Mouse (Mus musculus): ENCODE results near the gene Tmem138. TPM values are rescaled to one million over a fixed set of nuclear protein-coding genes. Genes with fewer than 3 reads are reported as not detected.

Tmem138 gene
- 33.9 and 37.5 TPM in 2 replicates for polyA plus RNA-seq (2015; fragmentation: Nextera tagmentation; extraction: Ambion mirVana)

GRCm38 (mm10) chr19:10576690-10577561, at the start of gene Tmem138, which contains the start of gene Cyb561a3:
Gene Tmem138 (minus strand): TSS chr19:10577362.
Gene Cyb561a3 (plus strand): TSS chr19:10577172.
- Histone ChIP-seq H3K36me3 (ENCODE audit: control insufficient read depth, insufficient read depth) (no peaks in the 10 kb centered on the region), H3K4me3 (replicated peaks; ENCODE audit: low read length) (peak within 1 kb of the TSS; percentile 81), H3K4me2 (ENCODE audit: low read length) (peak within 1 kb of the TSS; percentile 75), H3K4me1 (replicated peaks; ENCODE audit: control insufficient read depth, insufficient read depth, low read length) (peaks cover 20% of the 10 kb centered on the region), H3K9me3 (ENCODE audit: control insufficient read depth, low read length) (no peaks in the 10 kb centered on the region), H3K9ac (replicated peaks; ENCODE audit: low read depth, low read length) (peak within 1 kb of the TSS; percentile 84), H3K27ac (ENCODE audit: low read length) (peak within 1 kb of the TSS; percentile 95), H3K27me3 (replicated peaks; ENCODE audit: control insufficient read depth, insufficient read depth, low read length) (no peaks in the 10 kb centered on the region)
- ATAC-seq = peak; percentile 97
- under 1% methylated on average over 44 of the region's 44 CpGs for WGBS

- H3K4me2 ChIP-seq (ENCODE audit: low read length) = no peak overlapping the region
- WGBS = 89% methylated on average over 5 of the region's 5 CpGs
- no peak overlapping the region for H3K9ac ChIP-seq (replicated peaks; ENCODE audit: low read depth, low read length)
- H3K4me1 ChIP-seq (replicated peaks; ENCODE audit: control insufficient read depth, insufficient read depth, low read length) = peaks cover 20% of the 10 kb centered on the region
- peaks cover 35% of the 10 kb centered on the region for H3K36me3 ChIP-seq (ENCODE audit: control insufficient read depth, insufficient read depth)
- no peak for ATAC-seq
- no peak overlapping the region for H3K4me3 ChIP-seq (replicated peaks; ENCODE audit: low read length)
- no peak overlapping the region for H3K27ac ChIP-seq (ENCODE audit: low read length)
- H3K27me3 ChIP-seq (replicated peaks; ENCODE audit: control insufficient read depth, insufficient read depth, low read length) = no peaks in the 10 kb centered on the region
- H3K9me3 ChIP-seq (ENCODE audit: control insufficient read depth, low read length) = no peaks in the 10 kb centered on the region
Measured at GRCm38 (mm10) chr19:10608573-10609240, 31.5 kb upstream of the Tmem138 start.

- no peak for ATAC-seq
Measured at GRCm38 (mm10) chr19:10605901-10606622, 28.9 kb upstream of the Tmem138 start.

GRCm38 (mm10) chr19:10605293-10605900, 28.2 kb upstream of the Tmem138 start, which contains the start of the genes Ddb1 and Tkfc:
Gene Ddb1 (plus strand): TSS chr19:10605327.
Gene Tkfc (minus strand): TSS chr19:10605654.
- under 1% methylated on average over 49 of the region's 49 CpGs for WGBS

More at GRCm38 (mm10) chr19:10605901-10606622, 28.9 kb upstream of the Tmem138 start:
- Histone ChIP-seq H3K27me3 (replicated peaks; ENCODE audit: control insufficient read depth, insufficient read depth, low read length) (no peaks in the 10 kb centered on the region), H3K4me3 (replicated peaks; ENCODE audit: low read length) (peak overlapping the region; percentile 96), H3K36me3 (ENCODE audit: control insufficient read depth, insufficient read depth) (peaks cover 21% of the 10 kb centered on the region), H3K4me2 (ENCODE audit: low read length) (peak overlapping the region; percentile 84), H3K9me3 (ENCODE audit: control insufficient read depth, low read length) (no peaks in the 10 kb centered on the region), H3K27ac (ENCODE audit: low read length) (peak overlapping the region; percentile 90), H3K4me1 (replicated peaks; ENCODE audit: control insufficient read depth, insufficient read depth, low read length) (peaks cover 32% of the 10 kb centered on the region), H3K9ac (replicated peaks; ENCODE audit: low read depth, low read length) (peak overlapping the region; percentile 94)
- 8% methylated on average over 20 of the region's 20 CpGs for WGBS

GRCm38 (mm10) chr19:10604534-10604933, 27.4 kb upstream of the Tmem138 start:
- Histone ChIP-seq H3K9ac (replicated peaks; ENCODE audit: low read depth, low read length) (peak overlapping the region; percentile 73), H3K9me3 (ENCODE audit: control insufficient read depth, low read length) (no peaks in the 10 kb centered on the region), H3K27ac (ENCODE audit: low read length) (peak overlapping the region; percentile 90), H3K4me1 (replicated peaks; ENCODE audit: control insufficient read depth, insufficient read depth, low read length) (peaks cover 32% of the 10 kb centered on the region), H3K36me3 (ENCODE audit: control insufficient read depth, insufficient read depth) (peaks cover 11% of the 10 kb centered on the region), H3K4me3 (replicated peaks; ENCODE audit: low read length) (peak overlapping the region; percentile 96), H3K27me3 (replicated peaks; ENCODE audit: control insufficient read depth, insufficient read depth, low read length) (no peaks in the 10 kb centered on the region), H3K4me2 (ENCODE audit: low read length) (peak overlapping the region; percentile 56)
- WGBS = 62% methylated on average over 3 of the region's 3 CpGs
- ATAC-seq = no peak

More at GRCm38 (mm10) chr19:10605293-10605900, 28.2 kb upstream of the Tmem138 start, which contains the start of the genes Ddb1 and Tkfc:
- H3K36me3 ChIP-seq (ENCODE audit: control insufficient read depth, insufficient read depth) = peaks cover 14% of the 10 kb centered on the region
- peak within 1 kb of the TSS; percentile 90 for H3K27ac ChIP-seq (ENCODE audit: low read length)
- H3K9me3 ChIP-seq (ENCODE audit: control insufficient read depth, low read length) = no peaks in the 10 kb centered on the region
- peaks cover 32% of the 10 kb centered on the region for H3K4me1 ChIP-seq (replicated peaks; ENCODE audit: control insufficient read depth, insufficient read depth, low read length)
- H3K9ac ChIP-seq (replicated peaks; ENCODE audit: low read depth, low read length) = peak within 1 kb of the TSS; percentile 94
- ATAC-seq = peak; percentile 95
- no peaks in the 10 kb centered on the region for H3K27me3 ChIP-seq (replicated peaks; ENCODE audit: control insufficient read depth, insufficient read depth, low read length)
- H3K4me3 ChIP-seq (replicated peaks; ENCODE audit: low read length) = peak within 1 kb of the TSS; percentile 96
- H3K4me2 ChIP-seq (ENCODE audit: low read length) = peak within 1 kb of the TSS; percentile 84

GRCm38 (mm10) chr19:10603660-10604523, 26.7 kb upstream of the Tmem138 start:
- H3K4me3 ChIP-seq (replicated peaks; ENCODE audit: low read length) = no peak overlapping the region
- H3K9me3 ChIP-seq (ENCODE audit: control insufficient read depth, low read length) = no peaks in the 10 kb centered on the region
- H3K4me1 ChIP-seq (replicated peaks; ENCODE audit: control insufficient read depth, insufficient read depth, low read length) = peaks cover 32% of the 10 kb centered on the region
- no peak overlapping the region; the same call in 1 of the 2 replicates for H3K27ac ChIP-seq (ENCODE audit: low read length)
- WGBS = 86% methylated on average over 18 of the region's 18 CpGs
- no peak overlapping the region for H3K4me2 ChIP-seq (ENCODE audit: low read length)
- no peaks in the 10 kb centered on the region for H3K27me3 ChIP-seq (replicated peaks; ENCODE audit: control insufficient read depth, insufficient read depth, low read length)
- H3K9ac ChIP-seq (replicated peaks; ENCODE audit: low read depth, low read length) = no peak overlapping the region
- peaks cover 6% of the 10 kb centered on the region for H3K36me3 ChIP-seq (ENCODE audit: control insufficient read depth, insufficient read depth)
- ATAC-seq = no peak

- ATAC-seq = peak; percentile 71
Measured at GRCm38 (mm10) chr19:10602787-10603186, 25.6 kb upstream of the Tmem138 start.

GRCm38 (mm10) chr19:10602247-10602769, 25.1 kb upstream of the Tmem138 start:
- Histone ChIP-seq H3K9me3 (ENCODE audit: control insufficient read depth, low read length) (no peaks in the 10 kb centered on the region), H3K4me3 (replicated peaks; ENCODE audit: low read length) (peak overlapping the region; percentile 35), H3K27me3 (replicated peaks; ENCODE audit: control insufficient read depth, insufficient read depth, low read length) (no peaks in the 10 kb centered on the region), H3K4me2 (ENCODE audit: low read length) (peak overlapping the region; percentile 51), H3K9ac (replicated peaks; ENCODE audit: low read depth, low read length) (peak overlapping the region; percentile 60), H3K4me1 (replicated peaks; ENCODE audit: control insufficient read depth, insufficient read depth, low read length) (peaks cover 32% of the 10 kb centered on the region), H3K36me3 (ENCODE audit: control insufficient read depth, insufficient read depth) (no peaks in the 10 kb centered on the region), H3K27ac (ENCODE audit: low read length) (peak overlapping the region; percentile 87)
- whole genome bisulfite sequencing = 2% methylated on average over 6 of the region's 6 CpGs
- ATAC-seq = peak; percentile 9

More at GRCm38 (mm10) chr19:10602787-10603186, 25.6 kb upstream of the Tmem138 start:
- Histone ChIP-seq H3K27me3 (replicated peaks; ENCODE audit: control insufficient read depth, insufficient read depth, low read length) (no peaks in the 10 kb centered on the region), H3K9me3 (ENCODE audit: control insufficient read depth, low read length) (no peaks in the 10 kb centered on the region), H3K4me1 (replicated peaks; ENCODE audit: control insufficient read depth, insufficient read depth, low read length) (peaks cover 32% of the 10 kb centered on the region), H3K9ac (replicated peaks; ENCODE audit: low read depth, low read length) (peak overlapping the region; percentile 60), H3K36me3 (ENCODE audit: control insufficient read depth, insufficient read depth) (no peaks in the 10 kb centered on the region), H3K27ac (ENCODE audit: low read length) (peak overlapping the region; percentile 87), H3K4me2 (ENCODE audit: low read length) (peak overlapping the region; percentile 51), H3K4me3 (replicated peaks; ENCODE audit: low read length) (peak overlapping the region; percentile 35)
- 1% methylated on average over 9 of the region's 9 CpGs for WGBS
